ENCODE assay signal across 9 mouse cellular contexts in genomic region chr8:120506562-120506961, GRCm38 (mm10).
DNase-seq lines count a peak whose midpoint lies in the region; ATAC-seq and TF ChIP-seq lines count a peak whose summit lies in the region.
"Had no signal": no experiment of that assay in that cellular context is flagged by ENCODE, and none has a peak within 500 bp of the region (broad histone marks: within the 10 kb centered on the region; RNA-seq: fewer than 3 reads in every experiment).

No protein-coding gene starts in this region.

- no peak for DNase-seq in kidney, postnatal 0 days (ENCODE audit: low spot score)
- no peak for DNase-seq in kidney, postnatal 4 days
- no peak for DNase-seq in CH12.LX (ENCODE audit: extremely low read depth)
- DNase-seq in MEL (ENCODE audit: low read depth, low spot score), result no peak
- no peak for DNase-seq in midbrain, embryonic 11.5 days (ENCODE audit: low spot score, missing footprints)
- no peak for DNase-seq in layer of hippocampus, adult 9-10 months (ENCODE audit: low spot score)
- DNase-seq in right cerebral cortex, postnatal 10 days (ENCODE audit: low spot score in 2 of 2), result no peak
- DNase-seq: right cerebral cortex, postnatal 4 days had no signal

- no peak for ATAC-seq in kidney, postnatal 0 days (replicated peaks; ENCODE audit: low FRiP score, low read depth)
- ATAC-seq in midbrain, embryonic 11.5 days (ENCODE audit: low FRiP score), result no peak

- no peak overlapping the region for H3K4me2 ChIP-seq in kidney, postnatal 0 days (ENCODE audit: low read length)
- no peak overlapping the region for H3K4me2 ChIP-seq in CH12.LX (ENCODE audit: insufficient read depth, low read depth, poor library complexity, severe bottlenecking)
- H3K4me2 ChIP-seq in midbrain, embryonic 11.5 days, result peak overlapping the region; percentile 48; the same call in 1 of the 2 replicates

- no peak overlapping the region for H3K4me3 ChIP-seq in kidney, postnatal 0 days (replicated peaks; ENCODE audit: low read depth, low read length)
- H3K4me3 ChIP-seq in CH12.LX (replicated peaks in 1 of 3; ENCODE audit: low read depth in 2 of 3, low read length in 2 of 3, poor library complexity in 1 of 3) (no peak overlapping the region), MEL (ENCODE audit: control insufficient read depth in 1 of 2, insufficient read depth in 1 of 2, low read depth in 2 of 2, low read length in 2 of 2) (no peak overlapping the region)
- no peak overlapping the region for H3K4me3 ChIP-seq in midbrain, embryonic 11.5 days (ENCODE audit: low read depth, low read length)
- H3K4me3 ChIP-seq: erythroblast, embryonic 14.5 days had no signal

- in situ Hi-C loops in CH12.LX (cut with MboI; ENCODE audit: low pct_ligation_motif_present, low pct_unique_long_range_greater_than_20kb, low sequenced_read_pairs), result no loop called here

- no peak overlapping the region for H3K27ac ChIP-seq in kidney, postnatal 0 days
- no peak overlapping the region for H3K27ac ChIP-seq in CH12.LX (ENCODE audit: insufficient read depth, low read depth)
- H3K27ac ChIP-seq in MEL (ENCODE audit: control insufficient read depth, low read depth, low read length), result no peak overlapping the region
- no peak overlapping the region for H3K27ac ChIP-seq in midbrain, embryonic 11.5 days (ENCODE audit: low read depth, low read length)

- TF ChIP-seq POLR2A in CH12.LX (IDR thresholded peaks at IDR 0.05; ENCODE audit: low read depth, low read length), result no peak
- no peak for TF ChIP-seq POLR2A in MEL (IDR thresholded peaks at IDR 0.05; ENCODE audit: control insufficient read depth in 1 of 2, insufficient read depth in 1 of 2, low read depth in 1 of 2, low read length in 2 of 2, poor library complexity in 1 of 2)

- H3K9ac ChIP-seq in kidney, postnatal 0 days (ENCODE audit: low read depth, low read length), result no peak overlapping the region
- H3K9ac ChIP-seq in CH12.LX (ENCODE audit: insufficient read depth, low read depth) (no peak overlapping the region), MEL (ENCODE audit: control insufficient read depth, low read depth, low read length, poor library complexity, severe bottlenecking) (no peak overlapping the region)
- peak overlapping the region; percentile 36; the same call in 1 of the 2 replicates for H3K9ac ChIP-seq in midbrain, embryonic 11.5 days (ENCODE audit: low read length)

- no peaks in the 10 kb centered on the region for H3K36me3 ChIP-seq in kidney, postnatal 0 days (ENCODE audit: insufficient read depth, low read length)
- H3K36me3 ChIP-seq in CH12.LX (replicated peaks in 1 of 2; ENCODE audit: control insufficient read depth in 1 of 2, insufficient read depth in 1 of 2, low read length in 1 of 2) (peaks cover 0 to 44% of the 10 kb centered on the region in 2 experiments), MEL (ENCODE audit: control insufficient read depth in 1 of 2, insufficient read depth in 2 of 2, low read length in 2 of 2) (peaks cover 2 to 32% of the 10 kb centered on the region in 2 experiments; a peak in 3 of 4 replicates)
- H3K36me3 ChIP-seq in midbrain, embryonic 11.5 days (ENCODE audit: control insufficient read depth, insufficient read depth, low read length), result no peaks in the 10 kb centered on the region

- H3K79me2 ChIP-seq in CH12.LX (replicated peaks; ENCODE audit: control insufficient read depth, extremely low read depth, insufficient read depth, poor library complexity, severe bottlenecking) (peaks cover 72% of the 10 kb centered on the region), MEL (ENCODE audit: control insufficient read depth, insufficient read depth, low read length, poor library complexity) (peaks cover 98% of the 10 kb centered on the region)

- TF ChIP-seq EP300 in CH12.LX (IDR thresholded peaks at IDR 0.05; ENCODE audit: low read length) (no peak), MEL (IDR thresholded peaks at IDR 0.05; ENCODE audit: low read depth in 1 of 2, low read length in 2 of 2) (no peak)

- peak; percentile 56 for TF ChIP-seq RAD21 in CH12.LX (IDR thresholded peaks at IDR 0.05; ENCODE audit: low read depth, low read length)
- no peak; the same call in none of the 2 replicates for TF ChIP-seq RAD21 in MEL (IDR thresholded peaks at IDR 0.05; ENCODE audit: low read depth, low read length)

- H3K9me3 ChIP-seq in kidney, postnatal 0 days (replicated peaks; ENCODE audit: low read length), result no peaks in the 10 kb centered on the region
- H3K9me3 ChIP-seq in CH12.LX (replicated peaks; ENCODE audit: low read length) (no peaks in the 10 kb centered on the region), MEL (replicated peaks; ENCODE audit: insufficient read depth, low read length) (no peaks in the 10 kb centered on the region)
- H3K9me3 ChIP-seq in midbrain, embryonic 11.5 days (ENCODE audit: control insufficient read depth, low read length), result no peaks in the 10 kb centered on the region

- dilution Hi-C loops in CH12.LX (cut with MboI; ENCODE audit: extremely low pct_ligation_motif_present, extremely low pct_unique_long_range_greater_than_20kb, low sequenced_read_pairs), result no loop called here

- WGBS in kidney, postnatal 0 days, result 40% methylated on average over 2 of the region's 2 CpGs
- WGBS in midbrain, embryonic 11.5 days, result 33% methylated on average over 2 of the region's 2 CpGs

- no peaks in the 10 kb centered on the region for H3K27me3 ChIP-seq in kidney, postnatal 0 days (ENCODE audit: insufficient read depth, low read length)
- H3K27me3 ChIP-seq in CH12.LX (replicated peaks), result no peaks in the 10 kb centered on the region
- H3K27me3 ChIP-seq in MEL (ENCODE audit: control insufficient read depth in 1 of 2, insufficient read depth in 2 of 2, low read length in 2 of 2), result no peaks in the 10 kb centered on the region
- H3K27me3 ChIP-seq in midbrain, embryonic 11.5 days (ENCODE audit: control insufficient read depth, insufficient read depth, low read length), result peaks cover 8% of the 10 kb centered on the region; the same call in 1 of the 2 replicates

- peaks cover 53% of the 10 kb centered on the region for H3K4me1 ChIP-seq in kidney, postnatal 0 days (replicated peaks; ENCODE audit: insufficient read depth, low read length)
- H3K4me1 ChIP-seq in CH12.LX (ENCODE audit: control insufficient read depth in 1 of 2, insufficient read depth in 2 of 2) (peaks cover 34 to 87% of the 10 kb centered on the region in 2 experiments), MEL (ENCODE audit: control insufficient read depth in 1 of 2, insufficient read depth in 2 of 2, low read length in 2 of 2) (peaks cover 7 to 28% of the 10 kb centered on the region in 2 experiments; a peak in 3 of 4 replicates)
- peaks cover 93% of the 10 kb centered on the region for H3K4me1 ChIP-seq in midbrain, embryonic 11.5 days (ENCODE audit: control insufficient read depth, insufficient read depth, low read length)

- peak; percentile 58 for TF ChIP-seq CTCF in kidney, postnatal 0 days (IDR thresholded peaks at IDR 0.05; ENCODE audit: low read depth)
- TF ChIP-seq CTCF in CH12.LX (conservative IDR thresholded peaks at IDR 0.05 in 1 of 2, IDR thresholded peaks at IDR 0.05 in 1 of 2; ENCODE audit: low read depth in 2 of 2, low read length in 2 of 2) (peak in 1 of 2 experiments; percentile 63; a peak in 2 of 4 replicates), MEL (IDR thresholded peaks at IDR 0.05 in 2 of 3, conservative IDR thresholded peaks at IDR 0.05 in 1 of 3; ENCODE audit: control insufficient read depth in 1 of 3, insufficient read depth in 1 of 3, low read depth in 2 of 3, low read length in 3 of 3, poor library complexity in 1 of 3, severe bottlenecking in 1 of 3) (peak in 2 of 3 experiments; percentile 20 to 30; a peak in 4 of 6 replicates)

TF ChIP-seq in CH12.LX, 34 proteins besides CTCF, POLR2A, EP300 and RAD21:
- TF ChIP-seq USF1 (IDR thresholded peaks at IDR 0.05; ENCODE audit: low read depth, low read length) (no peak), ZC3H11A (IDR thresholded peaks at IDR 0.05; ENCODE audit: low read depth, low read length) (peak; percentile 9; the same call in 1 of the 2 replicates), MYC (IDR thresholded peaks at IDR 0.05; ENCODE audit: low read depth, low read length) (no peak), SMC3 (IDR thresholded peaks at IDR 0.05; ENCODE audit: low read depth, low read length) (peak; percentile 74)

TF ChIP-seq in MEL, 35 proteins besides CTCF, POLR2A, EP300 and RAD21:
- TF ChIP-seq MXI1 (IDR thresholded peaks at IDR 0.05; ENCODE audit: low read depth, low read length) (no peak), SMC3 (IDR thresholded peaks at IDR 0.05; ENCODE audit: low read depth, low read length) (peak; percentile 25)
